Comparison of ENCODE assay signal across 28 mouse cellular contexts in genomic region chr5:14107365-14107764, GRCm38 (mm10).
A peak's percentile ranks its signal among the peaks of the same experiment; 100 is the strongest.
DNase-seq lines count a peak whose midpoint lies in the region; ATAC-seq and TF ChIP-seq lines count a peak whose summit lies in the region.
"Had no signal": no experiment of that assay in that cellular context is flagged by ENCODE, and none has a peak within 500 bp of the region (broad histone marks: within the 10 kb centered on the region; RNA-seq: fewer than 3 reads in every experiment).

No protein-coding gene starts in this region.

- no peaks in the 10 kb centered on the region for H3K9me3 ChIP-seq in lung, embryonic 14.5 days (ENCODE audit: low read depth, low read length)
- H3K9me3 ChIP-seq in lung, embryonic 16.5 days (ENCODE audit: control insufficient read depth, low read length) = no peaks in the 10 kb centered on the region
- H3K9me3 ChIP-seq in heart, embryonic 11.5 days (replicated peaks; ENCODE audit: control insufficient read depth, low read length) = no peaks in the 10 kb centered on the region
- H3K9me3 ChIP-seq: embryonic facial prominence, embryonic 13.5 days; embryonic facial prominence, embryonic 15.5 days; forebrain, embryonic 10.5 days; forebrain, embryonic 12.5 days; G1E had no signal

- no peak overlapping the region for H3K4me2 ChIP-seq in lung, embryonic 14.5 days
- H3K4me2 ChIP-seq in lung, embryonic 16.5 days (ENCODE audit: low read depth, low read length) = no peak overlapping the region
- no peak overlapping the region for H3K4me2 ChIP-seq in heart, embryonic 11.5 days
- H3K4me2 ChIP-seq: embryonic facial prominence, embryonic 13.5 days; embryonic facial prominence, embryonic 15.5 days; forebrain, embryonic 12.5 days had no signal

- no peaks in the 10 kb centered on the region for H3K4me1 ChIP-seq in lung, embryonic 14.5 days (ENCODE audit: insufficient read depth)
- H3K4me1 ChIP-seq in lung, embryonic 16.5 days (replicated peaks; ENCODE audit: control insufficient read depth, insufficient read depth, low read length) = no peaks in the 10 kb centered on the region; the same call in 1 of the 2 replicates
- H3K4me1 ChIP-seq in heart, embryonic 11.5 days (ENCODE audit: control insufficient read depth, insufficient read depth, low read length) = no peaks in the 10 kb centered on the region
- H3K4me1 ChIP-seq: embryonic facial prominence, embryonic 13.5 days; embryonic facial prominence, embryonic 15.5 days; forebrain, embryonic 10.5 days; forebrain, embryonic 12.5 days had no signal

- no peaks in the 10 kb centered on the region for H3K27me3 ChIP-seq in lung, embryonic 14.5 days (ENCODE audit: insufficient read depth, low read length)
- H3K27me3 ChIP-seq in lung, embryonic 16.5 days (ENCODE audit: control insufficient read depth, insufficient read depth, low read depth, low read length) = no peaks in the 10 kb centered on the region
- no peaks in the 10 kb centered on the region for H3K27me3 ChIP-seq in heart, embryonic 11.5 days (ENCODE audit: control insufficient read depth, insufficient read depth, low read length)
- H3K27me3 ChIP-seq: CH12.LX; embryonic facial prominence, embryonic 13.5 days; embryonic facial prominence, embryonic 15.5 days; forebrain, embryonic 12.5 days had no signal

- ATAC-seq in lung, embryonic 14.5 days (ENCODE audit: insufficient read depth) = peak; percentile 88
- ATAC-seq in lung, embryonic 16.5 days (ENCODE audit: low read depth) = peak; percentile 88
- ATAC-seq in heart, embryonic 11.5 days (replicated peaks; ENCODE audit: insufficient number of reproducible peaks, low FRiP score, low TSS enrichment) = no peak
- ATAC-seq: CD4-positive, CD25-positive, alpha-beta regulatory T cell, adult 4 months; forebrain, embryonic 14.5 days had no signal

- no peak overlapping the region for H3K4me3 ChIP-seq in lung, embryonic 14.5 days (ENCODE audit: low read depth, low read length)
- H3K4me3 ChIP-seq in lung, embryonic 16.5 days (ENCODE audit: low read length) = no peak overlapping the region
- H3K4me3 ChIP-seq in heart, embryonic 11.5 days (ENCODE audit: low read depth, low read length) = no peak overlapping the region
- H3K4me3 ChIP-seq: embryonic facial prominence, embryonic 13.5 days; embryonic facial prominence, embryonic 15.5 days; erythroblast, embryonic 14.5 days; forebrain, embryonic 10.5 days; forebrain, embryonic 12.5 days had no signal

- no peak overlapping the region for H3K27ac ChIP-seq in lung, embryonic 14.5 days (ENCODE audit: low read depth)
- H3K27ac ChIP-seq in lung, embryonic 16.5 days (ENCODE audit: low read length) = no peak overlapping the region
- no peak overlapping the region for H3K27ac ChIP-seq in heart, embryonic 11.5 days (ENCODE audit: low read depth, low read length)
- H3K27ac ChIP-seq: embryonic facial prominence, embryonic 13.5 days; embryonic facial prominence, embryonic 15.5 days; forebrain, embryonic 10.5 days; forebrain, embryonic 12.5 days had no signal

- H3K36me3 ChIP-seq in lung, embryonic 14.5 days (ENCODE audit: insufficient read depth) = no peaks in the 10 kb centered on the region
- H3K36me3 ChIP-seq in lung, embryonic 16.5 days (ENCODE audit: control insufficient read depth, insufficient read depth, low read length) = no peaks in the 10 kb centered on the region
- no peaks in the 10 kb centered on the region for H3K36me3 ChIP-seq in heart, embryonic 11.5 days (ENCODE audit: control insufficient read depth, insufficient read depth, low read length)
- H3K36me3 ChIP-seq: embryonic facial prominence, embryonic 13.5 days; embryonic facial prominence, embryonic 15.5 days; forebrain, embryonic 10.5 days; forebrain, embryonic 12.5 days; G1E had no signal

- no peak overlapping the region for H3K9ac ChIP-seq in lung, embryonic 14.5 days
- no peak overlapping the region for H3K9ac ChIP-seq in lung, embryonic 16.5 days (ENCODE audit: low read length)
- no peak overlapping the region for H3K9ac ChIP-seq in heart, embryonic 11.5 days (ENCODE audit: low read depth, low read length)
- H3K9ac ChIP-seq: embryonic facial prominence, embryonic 13.5 days; embryonic facial prominence, embryonic 15.5 days; forebrain, embryonic 12.5 days had no signal

- peak; percentile 36 for DNase-seq in lung, embryonic 14.5 days
- no peak for DNase-seq in lung, postnatal 4 days
- DNase-seq in lung, adult 18-20 months = no peak
- DNase-seq in lung, postnatal 25 days (ENCODE audit: low spot score) = peak; percentile 35
- no peak for DNase-seq in lung, postnatal 10 days
- peak; percentile 81 for DNase-seq in Muller cell, postnatal 12 days (ENCODE audit: inconsistent ontology term)
- DNase-seq: adrenal gland, adult 2 months; adrenal gland, postnatal 10 days; adrenal gland, postnatal 25 days; B cell, adult 2 months; cerebellum, adult 11 months; cerebellum, adult 18-20 months; cerebellum, adult 8-10 months; cerebellum, adult 9-11 months; cerebellum, postnatal 14 days; cerebellum, postnatal 36 days; embryo, embryonic 11 days had no signal

- TF ChIP-seq CTCF in lung, embryonic 14.5 days (IDR thresholded peaks at IDR 0.05; ENCODE audit: low read depth) = no peak

- 46% methylated on average over 4 of the region's 4 CpGs for WGBS in lung, embryonic 14.5 days
- 42% methylated on average over 4 of the region's 4 CpGs for WGBS in lung, embryonic 16.5 days
- WGBS in heart, embryonic 11.5 days (ENCODE audit: insufficient replicate concordance) = 47% methylated on average over 4 of the region's 4 CpGs

Comparison
In these comparisons a context has a peak if more than half of its experiments do, and no peak if none do; other contexts are left out.
1. DNase-seq: peak in lung, embryonic 14.5 days (single experiment), lung, postnatal 25 days (single experiment) and Muller cell, postnatal 12 days (single experiment); none in lung, postnatal 4 days (0 of 2), lung, adult 18-20 months (0 of 2) and lung, postnatal 10 days (single experiment).